Mouse (Mus musculus) heart, postnatal 0 days (tissue): ENCODE measurements at regions not wholly inside any gene's neighbourhood (a gene's known extent, or its start where the extent isn't known, plus 50 kb on each side); places are given as distances from the start of the nearest gene placed in this dataset.

Experiments used
- ATAC-seq: fragments of 200-750 bp; cut with Nextera tagmentation; 2 replicates; pipeline ENCODE4 v1.8.0; 2017; ENCODE audit warnings: low read depth, moderate number of reproducible peaks, moderate library complexity; ENCODE audit not compliant: insufficient read depth
- DNase-seq: peaks from one replicate; pipeline ENCODE4 v3.0.0-alpha.2; 2016; ENCODE audit warnings: low spot score
- H3K27ac ChIP-seq: fragments of 300-500 bp; sonication (generic); 2 replicates; pipeline ENCODE4 v1.5.1; 2014; ENCODE audit warnings: low read depth, mild to moderate bottlenecking
- H3K27me3 ChIP-seq: fragments of 300-500 bp; sonication (generic); 2 replicates; pipeline ENCODE4 v1.6.1; 2014; ENCODE audit warnings: low read length, mixed read lengths; ENCODE audit not compliant: control insufficient read depth, insufficient read depth
- H3K36me3 ChIP-seq: fragments of 300-500 bp; sonication (generic); replicated peaks from 2 replicates; pipeline ENCODE4 v1.6.1; 2014; ENCODE audit warnings: low read length, mixed read lengths; ENCODE audit not compliant: control insufficient read depth, insufficient read depth
- H3K4me1 ChIP-seq: fragments of 300-500 bp; sonication (generic); 2 replicates; pipeline ENCODE4 v1.6.1; 2014; ENCODE audit warnings: antibody characterized with exemption; ENCODE audit not compliant: control insufficient read depth, insufficient read depth
- H3K4me2 ChIP-seq: fragments of 300-500 bp; sonication (generic); 2 replicates; pipeline ENCODE4 v1.6.1; 2014; ENCODE audit warnings: low read depth, mild to moderate bottlenecking, low read length, moderate library complexity
- H3K4me3 ChIP-seq: fragments of 300-500 bp; sonication (generic); 2 replicates; pipeline ENCODE4 v1.5.1; 2014; ENCODE audit warnings: low read depth, low read length
- H3K9ac ChIP-seq: fragments of 300-500 bp; sonication (generic); replicated peaks from 2 replicates; pipeline ENCODE4 v1.6.1; 2014; ENCODE audit warnings: low read depth, low read length, mixed read lengths
- H3K9me3 ChIP-seq: fragments of 300-500 bp; sonication (generic); replicated peaks from 2 replicates; pipeline ENCODE4 v1.6.1; 2016; ENCODE audit warnings: low read length; ENCODE audit not compliant: control insufficient read depth
- CTCF ChIP-seq: IDR thresholded peaks from 2 replicates; pipeline ENCODE4 v1.5.1; 2016; ENCODE audit warnings: antibody characterized with exemption, control low read depth, low read depth
- EP300 ChIP-seq: IDR thresholded peaks from 2 replicates; pipeline ENCODE4 v1.6.1; 2016; ENCODE audit warnings: antibody characterized with exemption, low read depth
- WGBS: fragments of 180-500 bp; shearing (Covaris S2); extraction: QIAGEN DNeasy Blood & Tissue Kit; methylation state at CpG from one replicate; pipeline ENCODE4 v1.1.7; 2014; 5-methylcytosine and 5-hydroxymethylcytosine counted together

GRCm38 (mm10) chr9:51379589-51379988 lies 50.9 kb upstream of the 1810046K07Rik start:
- 18% methylated on average over 6 of the region's 6 CpGs for WGBS
- Histone ChIP-seq H3K9me3 (no peaks in the 10 kb centered on the region), H3K4me2 (no peak overlapping the region), H3K9ac (no peak overlapping the region), H3K27me3 (no peaks in the 10 kb centered on the region), H3K27ac (peak overlapping the region; percentile 47; the same call in 1 of the 2 replicates), H3K4me3 (no peak overlapping the region), H3K4me1 (peaks cover 10% of the 10 kb centered on the region; the same call in 1 of the 2 replicates), H3K36me3 (no peaks in the 10 kb centered on the region)
- peak; percentile 64 for ATAC-seq
- peak; percentile 28 for DNase-seq
- TF ChIP-seq CTCF (no peak), EP300 (no peak)

GRCm38 (mm10) chr9:51393921-51394320 lies 65.2 kb upstream of the 1810046K07Rik start:
- DNase-seq = no peak
- Histone ChIP-seq H3K27ac (no peak overlapping the region), H3K9ac (no peak overlapping the region), H3K9me3 (no peaks in the 10 kb centered on the region), H3K36me3 (no peaks in the 10 kb centered on the region), H3K4me3 (no peak overlapping the region), H3K4me1 (peaks cover 24% of the 10 kb centered on the region), H3K4me2 (no peak overlapping the region), H3K27me3 (no peaks in the 10 kb centered on the region)
- ATAC-seq = no peak
- 90% methylated on average over 2 of the region's 2 CpGs for WGBS
- TF ChIP-seq CTCF = no peak
- TF ChIP-seq EP300 = no peak

GRCm38 (mm10) chr9:51394372-51394771 lies 65.7 kb upstream of the 1810046K07Rik start:
- ATAC-seq (no peak), DNase-seq (peak; percentile 23)
- no peak overlapping the region for H3K9ac ChIP-seq
- H3K9me3 ChIP-seq = no peaks in the 10 kb centered on the region
- no peaks in the 10 kb centered on the region for H3K36me3 ChIP-seq
- 0 out of 2 replicates have a peak overlapping the region, but pooled peaks have one; percentile 9 for H3K27ac ChIP-seq
- H3K4me2 ChIP-seq = no peak overlapping the region
- H3K4me3 ChIP-seq = no peak overlapping the region
- no peaks in the 10 kb centered on the region for H3K27me3 ChIP-seq
- H3K4me1 ChIP-seq = peaks cover 24% of the 10 kb centered on the region
- 30% methylated on average over 9 of the region's 9 CpGs for WGBS
- no peak for TF ChIP-seq CTCF
- no peak for TF ChIP-seq EP300

GRCm38 (mm10) chr9:51396801-51397200 lies 68.1 kb upstream of the 1810046K07Rik start:
- H3K36me3 ChIP-seq = no peaks in the 10 kb centered on the region
- TF ChIP-seq EP300 (no peak), CTCF (no peak)
- ATAC-seq (no peak), DNase-seq (no peak)
- H3K4me3 ChIP-seq = no peak overlapping the region
- 50% methylated on average over 3 of the region's 3 CpGs for WGBS
- H3K9ac ChIP-seq = no peak overlapping the region
- no peak overlapping the region for H3K27ac ChIP-seq
- H3K9me3 ChIP-seq = no peaks in the 10 kb centered on the region
- no peaks in the 10 kb centered on the region for H3K27me3 ChIP-seq
- H3K4me1 ChIP-seq = peaks cover 16% of the 10 kb centered on the region; the same call in 1 of the 2 replicates
- H3K4me2 ChIP-seq = no peak overlapping the region

GRCm38 (mm10) chr9:51397589-51398220 lies 69.0 kb upstream of the 1810046K07Rik start:
- ATAC-seq = no peak
- Histone ChIP-seq H3K4me3 (no peak overlapping the region), H3K9ac (no peak overlapping the region), H3K36me3 (no peaks in the 10 kb centered on the region), H3K9me3 (no peaks in the 10 kb centered on the region), H3K4me1 (peaks cover 16% of the 10 kb centered on the region; the same call in 1 of the 2 replicates), H3K27ac (no peak overlapping the region), H3K27me3 (no peaks in the 10 kb centered on the region), H3K4me2 (no peak overlapping the region)
- 15% methylated on average over 1 of the region's 1 CpGs for WGBS
- no peak for DNase-seq
- no peak for TF ChIP-seq CTCF
- no peak for TF ChIP-seq EP300

- no peak for DNase-seq
- ATAC-seq = no peak
- Histone ChIP-seq H3K4me1 (peaks cover 16% of the 10 kb centered on the region; the same call in 1 of the 2 replicates), H3K9ac (no peak overlapping the region), H3K36me3 (no peaks in the 10 kb centered on the region), H3K9me3 (no peaks in the 10 kb centered on the region), H3K27me3 (no peaks in the 10 kb centered on the region), H3K4me3 (no peak overlapping the region), H3K27ac (no peak overlapping the region), H3K4me2 (no peak overlapping the region)
- 92% methylated on average over 4 of the region's 4 CpGs for WGBS
- TF ChIP-seq CTCF (no peak), EP300 (no peak)
Observed at GRCm38 (mm10) chr9:51398886-51399285, 70.2 kb upstream of the 1810046K07Rik start.
